Mouse (Mus musculus) spleen, adult 18-20 months (tissue): ENCODE results near the gene Cpeb4.
"Not testable (repeated sequence)": the region's sequence is repeated elsewhere in the genome, so short reads cannot be mapped to it uniquely, and the experiment has no call there.

Experiments
- DNase-seq, 2 experiments: peaks; one replicate each; pipeline ENCODE4 v3.0.0; 2022; ENCODE audit warnings: mixed read lengths in 2 of 2

Cpeb4 gene

DNA sequence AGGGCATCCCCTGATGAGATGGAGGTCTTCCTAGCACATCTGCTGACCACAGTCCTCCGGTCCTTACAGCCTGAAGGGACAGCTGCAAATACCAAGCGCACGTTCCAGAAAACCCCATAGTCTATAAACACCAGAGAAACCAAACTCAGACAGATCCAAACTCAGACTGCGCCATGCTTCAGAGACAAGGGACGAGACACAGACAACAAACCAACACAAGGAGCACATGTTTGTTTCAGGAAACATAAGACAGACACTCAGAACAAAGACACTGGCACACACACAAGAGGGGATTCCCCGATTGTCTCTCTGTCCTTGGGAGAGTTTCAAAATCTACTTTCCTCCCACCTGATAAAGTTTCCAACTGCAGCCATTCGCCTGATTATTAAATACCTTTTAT lies 109.8 kb downstream of the Cpeb4 start:
- no peak for DNase-seq

DNA sequence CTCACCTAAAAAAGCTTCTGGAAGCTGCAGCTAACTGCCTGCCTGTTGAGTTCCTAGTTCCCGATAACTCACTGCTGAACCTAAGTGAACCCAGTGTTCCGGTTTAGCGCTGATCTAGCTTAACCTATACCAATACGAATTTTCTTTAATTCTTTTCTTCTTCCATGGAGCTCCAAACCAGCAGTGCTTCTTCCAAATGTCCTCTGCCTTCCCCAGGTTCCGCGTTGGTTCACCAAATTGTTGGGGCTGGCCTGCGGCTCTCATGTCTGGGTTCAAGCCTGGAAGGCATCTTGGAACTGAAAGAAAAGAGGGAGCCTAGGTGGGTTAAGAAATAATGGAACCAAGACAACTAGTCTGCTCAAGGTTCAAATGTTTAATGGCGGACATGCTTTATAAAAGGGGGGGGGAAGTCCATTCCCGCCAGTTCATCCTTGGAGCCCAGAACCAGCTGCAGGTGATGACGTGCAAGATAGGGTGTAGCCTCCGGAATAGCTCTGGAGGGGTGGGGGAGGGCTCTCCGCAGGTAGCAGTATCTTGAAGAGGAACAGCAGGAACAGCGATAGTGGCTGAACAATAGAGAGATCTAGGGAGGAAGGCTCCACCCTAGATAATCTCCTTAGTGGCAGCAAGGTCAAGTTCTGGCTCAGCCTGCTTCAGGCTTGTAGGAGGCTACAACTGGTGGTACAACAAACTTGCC lies 110.4 kb downstream of the Cpeb4 start:
- not testable (repeated sequence) for DNase-seq

DNA sequence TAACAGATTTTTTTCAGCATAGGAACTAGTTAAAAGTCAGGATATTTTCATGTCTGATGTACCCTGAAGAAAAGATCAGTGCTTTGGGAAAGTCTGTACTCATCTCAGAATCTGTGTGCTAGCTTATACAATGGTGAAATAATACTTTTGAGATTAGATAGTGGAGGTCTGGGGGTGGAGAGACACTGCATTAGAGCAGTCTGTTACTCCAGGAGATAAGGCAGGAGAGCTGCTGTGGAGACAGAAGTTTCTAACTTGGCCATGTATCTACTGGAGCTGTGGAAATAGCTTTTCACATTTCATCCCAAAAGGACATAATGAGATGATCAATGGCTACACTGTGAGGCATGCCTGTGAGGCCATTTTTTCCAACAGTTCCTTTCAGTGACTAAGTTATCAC lies 111.2 kb downstream of the Cpeb4 start:
- DNase-seq = no peak

DNA sequence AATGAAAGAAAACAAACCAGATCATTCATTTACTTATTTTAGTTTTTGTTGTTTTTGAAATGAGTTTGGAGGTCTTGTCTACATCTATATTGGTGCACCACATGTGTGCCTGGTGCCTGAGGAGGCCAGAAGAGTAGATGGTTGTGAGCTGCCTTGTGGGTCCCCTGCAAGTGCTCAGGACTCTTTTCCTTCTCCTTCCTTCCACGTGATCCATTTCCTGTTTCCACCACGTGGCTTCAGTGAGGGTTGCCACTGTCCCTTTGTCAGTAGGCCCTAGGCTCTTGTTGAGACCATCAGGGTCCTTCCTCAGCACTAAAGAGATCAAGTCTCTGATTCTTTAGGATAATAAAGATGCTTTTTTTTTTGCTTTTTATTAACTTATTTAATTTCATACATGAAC lies 112.8 kb downstream of the Cpeb4 start:
- DNase-seq = no peak
